Mouse (Mus musculus): ENCODE results near the gene Spint5. TPM values are rescaled to one million over a fixed set of nuclear protein-coding genes. Genes with fewer than 3 reads are reported as not detected.

Gene Spint5
- polyA plus RNA-seq, 1 experiment from 2014 or later = not detected

- H3K4me2 ChIP-seq = no peak overlapping the region
- H3K27ac ChIP-seq = no peak overlapping the region
- no peak for ATAC-seq (ENCODE audit: low read depth)
- H3K9ac ChIP-seq = no peak overlapping the region
- H3K4me1 ChIP-seq (replicated peaks) = no peaks in the 10 kb centered on the region
- no peaks in the 10 kb centered on the region for H3K9me3 ChIP-seq (replicated peaks)
- H3K27me3 ChIP-seq = peaks cover 24% of the 10 kb centered on the region; the same call in 1 of the 2 replicates
- 49% methylated on average over 3 of the region's 3 CpGs for WGBS (ENCODE audit: insufficient replicate concordance)
- H3K36me3 ChIP-seq = no peaks in the 10 kb centered on the region
- no peak overlapping the region for H3K4me3 ChIP-seq (replicated peaks)
- DNase-seq = no peak
Measured at GRCm38 (mm10) chr2:164737377-164738090, 22.4 kb downstream of the Spint5 start.

GRCm38 (mm10) chr2:164739876-164740275, 24.8 kb downstream of the Spint5 start:
- Histone ChIP-seq H3K4me1 (replicated peaks) (peaks cover 14% of the 10 kb centered on the region), H3K9me3 (replicated peaks) (no peaks in the 10 kb centered on the region), H3K4me3 (replicated peaks) (no peak overlapping the region), H3K36me3 (no peaks in the 10 kb centered on the region), H3K27ac (no peak overlapping the region), H3K27me3 (peaks cover 39% of the 10 kb centered on the region; the same call in 1 of the 2 replicates), H3K4me2 (no peak overlapping the region), H3K9ac (no peak overlapping the region)
- ATAC-seq (ENCODE audit: low read depth) = no peak
- WGBS (ENCODE audit: insufficient replicate concordance) = 52% methylated on average over 7 of the region's 7 CpGs
- DNase-seq = no peak

GRCm38 (mm10) chr2:164744987-164745386, 29.9 kb downstream of the Spint5 start:
- Histone ChIP-seq H3K4me3 (replicated peaks) (peak overlapping the region; percentile 91), H3K27me3 (0 out of 2 replicates have a peak, but pooled peaks cover 28% of the 10 kb centered on the region), H3K9ac (peak overlapping the region; percentile 97), H3K27ac (peak overlapping the region; percentile 89), H3K36me3 (peaks cover 28% of the 10 kb centered on the region), H3K4me2 (peak overlapping the region; percentile 93), H3K9me3 (replicated peaks) (no peaks in the 10 kb centered on the region), H3K4me1 (replicated peaks) (peaks cover 51% of the 10 kb centered on the region)
- DNase-seq (no peak), ATAC-seq (ENCODE audit: low read depth) (no peak)
- 48% methylated on average over 13 of the region's 13 CpGs for WGBS (ENCODE audit: insufficient replicate concordance)

- Histone ChIP-seq H3K4me2 (peak within 1 kb of the TSS; percentile 93), H3K9ac (peak within 1 kb of the TSS; percentile 97), H3K27me3 (0 out of 2 replicates have a peak, but pooled peaks cover 25% of the 10 kb centered on the region), H3K4me3 (replicated peaks) (peak within 1 kb of the TSS; percentile 91), H3K9me3 (replicated peaks) (no peaks in the 10 kb centered on the region), H3K27ac (peak within 1 kb of the TSS; percentile 89), H3K36me3 (peaks cover 38% of the 10 kb centered on the region), H3K4me1 (replicated peaks) (peaks cover 51% of the 10 kb centered on the region)
- DNase-seq (peak; percentile 88), ATAC-seq (ENCODE audit: low read depth) (peak; percentile 86)
- WGBS (ENCODE audit: insufficient replicate concordance) = under 1% methylated on average over 70 of the region's 70 CpGs
Measured at GRCm38 (mm10) chr2:164745843-164746479, 30.9 kb downstream of the Spint5 start, which contains the start of the genes Wfdc3 and Dnttip1. Gene Wfdc3, minus strand, starts transcription at chr2:164745931. Gene Dnttip1, plus strand, starts transcription at chr2:164745983.

- H3K9ac ChIP-seq = peak overlapping the region; percentile 97
- peaks cover 44% of the 10 kb centered on the region for H3K36me3 ChIP-seq
- ATAC-seq (ENCODE audit: low read depth) = peak; percentile 32
- no peaks in the 10 kb centered on the region for H3K9me3 ChIP-seq (replicated peaks)
- 0 out of 2 replicates have a peak, but pooled peaks cover 20% of the 10 kb centered on the region for H3K27me3 ChIP-seq
- peak overlapping the region; percentile 89 for H3K27ac ChIP-seq
- peak overlapping the region; percentile 93 for H3K4me2 ChIP-seq
- DNase-seq = no peak
- 32% methylated on average over 8 of the region's 8 CpGs for WGBS (ENCODE audit: insufficient replicate concordance)
- H3K4me3 ChIP-seq (replicated peaks) = peak overlapping the region; percentile 91
- H3K4me1 ChIP-seq (replicated peaks) = peaks cover 51% of the 10 kb centered on the region
Measured at GRCm38 (mm10) chr2:164746693-164747092, 31.6 kb downstream of the Spint5 start.

GRCm38 (mm10) chr2:164748191-164748590, 33.1 kb downstream of the Spint5 start:
- H3K4me2 ChIP-seq = peak overlapping the region; percentile 93
- 0 out of 2 replicates have a peak, but pooled peaks cover 10% of the 10 kb centered on the region for H3K27me3 ChIP-seq
- peak overlapping the region; percentile 91 for H3K4me3 ChIP-seq (replicated peaks)
- H3K9ac ChIP-seq = peak overlapping the region; percentile 97
- peaks cover 59% of the 10 kb centered on the region for H3K36me3 ChIP-seq
- ATAC-seq (ENCODE audit: low read depth) = peak; percentile 43
- 61% methylated on average over 4 of the region's 4 CpGs for WGBS (ENCODE audit: insufficient replicate concordance)
- DNase-seq = no peak
- peak overlapping the region; percentile 89 for H3K27ac ChIP-seq
- H3K4me1 ChIP-seq (replicated peaks) = peaks cover 52% of the 10 kb centered on the region
- no peaks in the 10 kb centered on the region for H3K9me3 ChIP-seq (replicated peaks)

- H3K27ac ChIP-seq = peak overlapping the region; percentile 89
Measured at GRCm38 (mm10) chr2:164748991-164749390, 33.9 kb downstream of the Spint5 start.

GRCm38 (mm10) chr2:164752454-164752853, 37.3 kb downstream of the Spint5 start:
- DNase-seq = no peak
- 90% methylated on average over 2 of the region's 2 CpGs for WGBS (ENCODE audit: insufficient replicate concordance)
- peaks cover 99% of the 10 kb centered on the region for H3K36me3 ChIP-seq

More at GRCm38 (mm10) chr2:164748991-164749390, 33.9 kb downstream of the Spint5 start:
- ATAC-seq (ENCODE audit: low read depth) (no peak), DNase-seq (no peak)
- H3K4me2 ChIP-seq = peak overlapping the region; percentile 93
- peaks cover 67% of the 10 kb centered on the region for H3K36me3 ChIP-seq
- H3K9me3 ChIP-seq (replicated peaks) = no peaks in the 10 kb centered on the region
- 85% methylated on average over 6 of the region's 6 CpGs for WGBS (ENCODE audit: insufficient replicate concordance)
- peaks cover 50% of the 10 kb centered on the region for H3K4me1 ChIP-seq (replicated peaks)
- H3K27me3 ChIP-seq = 0 out of 2 replicates have a peak, but pooled peaks cover 3% of the 10 kb centered on the region
- peak overlapping the region; percentile 97; the same call in 1 of the 2 replicates for H3K9ac ChIP-seq
- H3K4me3 ChIP-seq (replicated peaks) = no peak overlapping the region

GRCm38 (mm10) chr2:164754105-164754504, 39.0 kb downstream of the Spint5 start:
- Histone ChIP-seq H3K4me3 (replicated peaks) (no peak overlapping the region), H3K27me3 (no peaks in the 10 kb centered on the region), H3K4me2 (no peak overlapping the region), H3K27ac (peak overlapping the region; percentile 98; the same call in 1 of the 2 replicates), H3K36me3 (peaks cover 97% of the 10 kb centered on the region), H3K4me1 (replicated peaks) (peaks cover 51% of the 10 kb centered on the region), H3K9ac (0 out of 2 replicates have a peak overlapping the region, but pooled peaks have one; percentile 27), H3K9me3 (replicated peaks) (no peaks in the 10 kb centered on the region; the same call in 1 of the 2 replicates)
- DNase-seq (no peak), ATAC-seq (ENCODE audit: low read depth) (no peak)
- WGBS (ENCODE audit: insufficient replicate concordance) = 67% methylated on average over 11 of the region's 11 CpGs

More at GRCm38 (mm10) chr2:164752454-164752853, 37.3 kb downstream of the Spint5 start:
- Histone ChIP-seq H3K27ac (peak overlapping the region; percentile 40; the same call in 1 of the 2 replicates), H3K27me3 (no peaks in the 10 kb centered on the region), H3K4me1 (replicated peaks) (peaks cover 50% of the 10 kb centered on the region), H3K9me3 (replicated peaks) (no peaks in the 10 kb centered on the region; the same call in 1 of the 2 replicates), H3K4me2 (no peak overlapping the region), H3K4me3 (replicated peaks) (no peak overlapping the region), H3K9ac (no peak overlapping the region)
- no peak for ATAC-seq (ENCODE audit: low read depth)

- ATAC-seq (ENCODE audit: low read depth) (no peak), DNase-seq (no peak)
- H3K4me3 ChIP-seq (replicated peaks) = no peak overlapping the region
- peaks cover 97% of the 10 kb centered on the region for H3K36me3 ChIP-seq
- peak overlapping the region; percentile 98 for H3K27ac ChIP-seq
- peaks cover 55% of the 10 kb centered on the region for H3K4me1 ChIP-seq (replicated peaks)
- H3K27me3 ChIP-seq = no peaks in the 10 kb centered on the region
- 80% methylated on average over 2 of the region's 2 CpGs for WGBS (ENCODE audit: insufficient replicate concordance)
- H3K9me3 ChIP-seq (replicated peaks) = no peaks in the 10 kb centered on the region; the same call in 1 of the 2 replicates
- peak overlapping the region; percentile 39; the same call in 1 of the 2 replicates for H3K9ac ChIP-seq
- no peak overlapping the region for H3K4me2 ChIP-seq
Measured at GRCm38 (mm10) chr2:164754800-164755199, 39.7 kb downstream of the Spint5 start.

- ATAC-seq (ENCODE audit: low read depth) (no peak), DNase-seq (no peak)
- no peaks in the 10 kb centered on the region; the same call in 1 of the 2 replicates for H3K9me3 ChIP-seq (replicated peaks)
- H3K27ac ChIP-seq = peak overlapping the region; percentile 98
- H3K4me2 ChIP-seq = peak overlapping the region; percentile 56
- no peaks in the 10 kb centered on the region for H3K27me3 ChIP-seq
- peak overlapping the region; percentile 68 for H3K9ac ChIP-seq
- WGBS (ENCODE audit: insufficient replicate concordance) = 90% methylated on average over 11 of the region's 11 CpGs
- H3K36me3 ChIP-seq = peaks cover 94% of the 10 kb centered on the region
- H3K4me3 ChIP-seq (replicated peaks) = no peak overlapping the region
- peaks cover 82% of the 10 kb centered on the region for H3K4me1 ChIP-seq (replicated peaks)
Measured at GRCm38 (mm10) chr2:164757841-164758240, 42.7 kb downstream of the Spint5 start.
